Mouse (Mus musculus) cortical plate, adult 2 months (tissue): ENCODE results near the gene Lsamp.

ENCODE experiments used
- CTCF ChIP-seq: fragments of 200-500 bp; IDR thresholded peaks from 2 replicates; pipeline ENCODE4 v1.5.1; 2011; ENCODE audit warnings: mild to moderate bottlenecking, control low read depth, low read length; ENCODE audit not compliant: insufficient read depth; ENCODE audit errors: extremely low read depth
- POLR2A ChIP-seq: fragments of 200-500 bp; IDR thresholded peaks from 2 replicates; pipeline ENCODE4 v1.6.1; 2011; ENCODE audit warnings: mild to moderate bottlenecking, low read length, control low read depth; ENCODE audit not compliant: insufficient read depth; ENCODE audit errors: extremely low read depth

DNA sequence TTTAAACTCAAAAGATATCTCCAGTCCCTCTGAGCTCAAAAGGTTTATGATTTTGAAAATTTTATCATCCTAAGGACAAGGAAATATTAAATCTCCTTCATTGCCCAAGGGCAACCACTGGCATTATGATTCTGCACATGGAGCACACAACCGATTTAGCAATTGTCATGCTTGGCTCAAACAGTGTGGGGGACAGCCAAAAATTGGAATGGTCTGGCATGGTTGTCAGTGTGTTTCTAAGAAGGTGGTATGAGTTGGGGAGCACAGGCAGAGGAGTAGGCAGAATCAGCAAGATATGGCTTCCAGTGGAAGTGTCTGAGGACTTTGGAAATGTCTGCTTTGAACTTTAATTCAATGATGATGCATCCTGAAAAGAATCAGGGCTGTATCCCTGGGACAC is 1639.7 kb downstream of the Lsamp start:
- no peak for TF ChIP-seq CTCF
- TF ChIP-seq POLR2A, result no peak
